Mouse (Mus musculus): Measurements from ENCODE around the gene Msmb.
A peak's percentile ranks its signal among the peaks of the same experiment; 100 is the strongest.
"Not testable (repeated sequence)": the region's sequence is repeated elsewhere in the genome, so short reads cannot be mapped to it uniquely, and the experiment has no call there.

Gene Msmb

GRCm38 (mm10) chr14:32141723-32142122 lies at the start of gene Msmb:
Gene Msmb (plus strand): TSS chr14:32142023.
- DNase-seq: no peak

GRCm38 (mm10) chr14:32093018-32093417 lies 48.8 kb upstream of the Msmb start:
- DNase-seq: no peak

- no peak for DNase-seq
These were observed 48.2 kb upstream of the Msmb start for GRCm38 (mm10) chr14:32093500-32094117.

- DNase-seq: no peak
These were observed 46.2 kb upstream of the Msmb start for GRCm38 (mm10) chr14:32095646-32096045.

- DNase-seq: no peak
These were observed 45.1 kb upstream of the Msmb start for GRCm38 (mm10) chr14:32096740-32097139.

DNA sequence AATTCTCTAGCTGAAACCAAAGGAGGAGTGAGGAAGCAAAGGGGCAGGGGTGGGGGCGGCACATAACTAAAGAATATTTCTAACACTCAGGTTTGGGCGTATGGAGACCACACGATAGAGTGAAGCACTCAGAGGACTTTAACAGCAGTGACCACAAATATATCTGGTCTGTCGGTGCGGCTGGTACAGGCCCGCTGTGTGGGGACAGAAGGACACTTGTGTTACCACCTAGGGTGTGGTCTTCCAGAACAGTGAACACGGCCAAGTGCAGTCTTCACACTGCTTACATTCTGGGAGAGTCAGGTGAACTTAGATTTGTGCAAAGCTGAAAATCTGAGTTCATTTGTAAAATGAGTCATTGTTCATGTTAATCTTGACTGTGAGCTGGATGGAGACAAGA lies 44.1 kb upstream of the Msmb start:
- no peak for DNase-seq

DNA sequence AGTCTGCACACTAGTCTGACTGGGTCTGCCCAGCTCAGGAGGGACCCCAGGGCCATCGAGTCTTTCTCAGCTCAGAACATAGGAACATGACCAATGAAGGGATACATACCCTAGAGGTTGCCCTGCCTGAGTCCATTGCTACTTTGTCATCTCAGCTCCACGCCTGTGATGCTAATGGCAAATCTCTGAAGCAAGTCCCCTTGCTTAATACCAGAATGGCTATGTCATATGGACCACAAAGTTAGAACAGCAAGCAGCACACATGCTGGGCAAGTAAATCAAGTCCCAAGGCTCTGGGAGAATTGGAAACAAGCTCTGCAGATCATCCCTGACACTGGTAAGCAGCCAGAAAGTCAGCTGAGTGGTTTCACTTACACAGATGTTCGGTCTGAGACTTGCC lies 42.9 kb upstream of the Msmb start:
- DNase-seq: no peak

DNA sequence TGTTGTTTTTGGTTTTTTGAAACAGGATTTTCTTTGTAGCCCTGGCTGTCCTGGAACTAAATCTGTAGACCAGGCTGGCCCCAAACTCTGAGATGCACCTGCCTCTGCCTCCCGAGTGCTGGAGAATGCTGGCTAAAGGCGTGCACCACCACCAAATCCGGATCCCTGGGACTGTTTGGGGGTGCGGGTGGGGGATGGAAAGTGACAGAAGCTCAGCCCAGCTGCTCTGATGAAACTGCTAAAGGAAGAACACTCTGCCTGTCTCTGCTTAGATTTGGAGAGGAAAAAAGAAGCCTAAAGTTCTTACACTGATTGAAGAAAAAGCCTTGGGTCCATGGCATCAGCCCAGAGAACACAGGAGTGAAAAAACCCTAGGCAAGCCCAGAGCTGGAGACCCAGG lies 38.3 kb upstream of the Msmb start:
- no peak for DNase-seq

DNA sequence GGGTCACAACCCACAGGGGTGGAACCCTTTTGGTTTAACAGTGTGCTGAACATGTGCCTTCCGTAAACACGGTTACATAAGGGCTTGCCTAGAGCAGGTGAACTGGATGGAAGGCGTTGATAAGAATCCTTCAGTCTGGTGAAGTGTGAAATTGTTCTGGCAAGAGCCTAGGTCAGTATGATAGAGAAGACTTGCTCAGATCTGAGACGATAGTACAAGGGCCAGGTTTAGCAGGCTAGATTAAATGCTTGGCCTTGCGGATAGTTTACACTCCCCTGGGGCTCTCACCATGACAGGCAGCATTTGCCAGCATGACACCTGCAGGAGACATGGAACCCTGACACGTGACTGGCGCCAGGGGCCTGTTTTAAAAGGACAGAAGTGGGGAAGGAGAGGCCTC lies 36.2 kb upstream of the Msmb start:
- peak; percentile 25 to 48 for DNase-seq

GRCm38 (mm10) chr14:32106911-32107310 lies 34.9 kb upstream of the Msmb start:
- no peak for DNase-seq

GRCm38 (mm10) chr14:32112124-32112523 lies 29.7 kb upstream of the Msmb start:
- DNase-seq: not testable (repeated sequence)

DNA sequence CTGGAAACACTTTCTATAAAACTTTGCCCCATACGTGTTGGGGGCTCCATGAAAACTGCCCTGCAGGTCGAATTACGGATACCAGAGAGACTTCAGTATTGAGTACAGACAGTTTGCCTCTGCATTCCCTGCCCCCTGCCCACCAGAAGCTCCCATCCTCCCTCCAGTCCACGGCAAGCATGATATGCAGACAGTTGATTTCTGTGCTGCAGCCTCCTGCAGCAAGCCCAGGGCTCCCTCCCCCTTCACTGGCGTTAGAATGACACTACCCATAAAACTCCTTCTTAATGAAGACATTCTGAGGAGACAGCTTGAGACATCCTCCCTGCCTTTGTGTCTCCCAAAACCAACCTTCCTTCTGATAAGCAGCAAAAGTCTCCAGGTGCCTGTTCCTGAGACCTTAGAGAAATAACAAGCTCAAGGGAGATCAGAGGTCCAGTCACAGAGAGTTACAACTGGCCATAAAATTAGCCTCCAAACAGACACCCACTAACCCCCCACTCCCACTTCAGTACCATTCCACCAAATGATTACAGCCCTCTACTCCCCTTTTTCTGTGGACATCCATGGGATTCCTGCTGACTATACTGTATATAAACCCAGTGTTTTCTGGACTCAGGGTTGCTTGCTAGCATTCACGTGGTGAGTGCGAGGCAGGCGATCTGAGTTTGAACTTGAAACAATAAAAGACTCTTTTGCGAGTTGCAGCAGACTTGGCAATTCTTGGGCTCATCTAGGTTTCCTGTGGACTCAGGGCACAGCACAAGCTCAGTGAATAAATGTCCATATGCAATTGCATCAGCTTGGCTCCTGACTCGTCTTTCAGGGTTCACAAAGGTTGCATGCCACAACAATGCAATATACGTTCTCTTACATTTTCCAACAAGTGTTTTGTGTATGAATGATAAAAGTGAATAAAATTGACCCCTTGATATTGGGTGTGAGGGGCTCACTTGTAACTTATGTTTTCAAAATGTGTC lies 20.6 kb upstream of the Msmb start:
- DNase-seq: no peak

DNA sequence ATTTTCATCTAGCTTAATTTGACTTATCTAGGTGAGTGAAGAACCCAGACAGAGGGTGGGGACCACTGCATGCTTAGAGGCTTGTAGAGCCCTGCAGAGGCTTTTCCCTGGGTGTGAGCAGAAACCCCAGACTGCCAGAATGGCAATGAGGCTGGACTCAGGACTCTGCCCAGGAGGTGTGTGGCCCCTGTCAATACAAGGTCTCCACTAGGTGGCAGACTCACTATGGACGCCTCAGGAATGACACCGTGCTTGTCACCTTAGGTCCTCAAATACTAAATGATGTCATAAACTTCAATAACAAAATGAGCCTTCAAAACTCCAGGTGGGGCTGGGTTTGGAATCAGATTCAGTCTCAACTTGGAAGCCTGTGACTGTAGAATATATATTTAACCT lies 19.9 kb upstream of the Msmb start:
- peak; percentile 63 to 73 for DNase-seq

DNA sequence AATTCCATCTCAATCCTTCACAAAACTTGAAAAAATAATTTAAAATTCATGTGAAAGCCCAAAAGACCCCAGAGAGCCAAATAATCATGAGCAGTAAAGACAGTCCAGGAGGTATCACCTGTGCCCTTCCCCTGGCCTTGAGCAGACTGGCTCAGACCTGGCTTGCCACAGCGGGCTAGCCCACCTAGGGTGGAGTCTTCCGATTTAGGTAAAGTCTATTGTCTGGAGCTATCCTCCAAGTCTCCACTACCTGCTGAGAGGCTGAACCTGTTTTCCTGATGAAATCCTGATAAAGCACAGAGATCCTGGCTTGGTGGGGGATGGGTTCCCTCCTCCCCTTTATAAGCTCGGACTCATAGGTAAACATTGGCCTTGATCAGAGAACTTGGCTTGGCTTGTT lies 17.6 kb upstream of the Msmb start:
- no peak for DNase-seq

DNA sequence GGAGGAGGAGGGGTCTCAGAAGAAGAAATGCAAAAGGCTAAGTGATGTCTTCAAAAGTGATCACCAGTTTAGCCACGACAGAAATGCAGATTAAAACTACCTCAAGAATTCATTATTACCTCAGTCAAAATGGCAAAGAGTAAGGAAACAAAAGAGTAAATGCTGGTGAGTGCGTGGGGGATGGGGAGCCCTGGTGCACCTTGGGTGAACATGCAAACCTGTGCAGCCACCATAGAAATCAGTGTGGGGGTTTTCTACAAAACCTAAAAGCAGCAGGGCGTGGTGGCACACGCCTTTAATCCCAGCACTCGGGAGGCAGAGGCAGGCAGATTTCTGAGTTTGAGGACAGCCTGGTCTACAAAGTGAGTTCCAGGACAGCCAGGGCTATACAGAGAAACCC lies 16.6 kb upstream of the Msmb start:
- DNase-seq: not testable (repeated sequence)

DNA sequence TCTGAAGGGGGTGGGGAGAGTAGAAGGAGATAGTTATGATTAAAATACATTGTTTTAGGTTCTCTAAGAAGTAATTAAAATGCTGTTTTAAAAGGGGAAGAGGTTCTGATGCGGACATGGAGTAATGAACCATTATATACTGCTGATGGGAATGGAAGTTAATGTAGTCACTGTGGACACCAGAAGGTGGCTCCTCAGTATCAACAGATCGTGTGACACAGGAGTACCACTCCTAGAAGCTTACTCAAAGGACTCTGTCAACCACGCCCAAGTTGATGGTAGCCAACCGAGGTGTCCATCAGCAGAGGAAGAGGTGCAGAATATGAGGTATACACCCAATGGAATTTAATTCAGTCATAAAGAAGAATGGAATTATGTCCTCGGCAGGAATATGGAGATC lies 13.4 kb upstream of the Msmb start:
- no peak for DNase-seq

GRCm38 (mm10) chr14:32131836-32132235 lies 10.0 kb upstream of the Msmb start:
- no peak for DNase-seq

DNA sequence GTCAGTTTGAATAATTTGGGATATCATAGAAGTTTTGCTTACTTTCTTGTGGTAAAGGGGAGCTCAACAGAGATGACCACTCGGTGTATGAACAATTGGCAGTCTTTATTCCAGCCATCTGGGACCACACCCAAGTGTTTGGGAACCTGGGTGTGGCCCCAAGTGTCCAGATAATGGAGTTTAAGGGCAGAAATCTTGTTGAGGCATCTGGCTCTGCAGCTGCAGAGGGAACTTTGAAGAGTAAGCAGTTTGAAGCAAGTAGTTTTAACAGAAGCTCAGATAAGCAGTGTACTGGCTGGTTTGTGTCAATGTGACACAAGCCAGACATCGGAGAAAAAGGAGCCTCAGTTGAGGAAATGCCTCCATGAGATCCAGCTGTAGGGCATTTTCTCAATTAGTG lies 7.5 kb upstream of the Msmb start:
- DNase-seq: no peak

GRCm38 (mm10) chr14:32136467-32136866 lies 5.4 kb upstream of the Msmb start:
- DNase-seq: not testable (repeated sequence)

- no peak for DNase-seq
These were observed 1.4 kb upstream of the Msmb start for GRCm38 (mm10) chr14:32140359-32140965.

DNA sequence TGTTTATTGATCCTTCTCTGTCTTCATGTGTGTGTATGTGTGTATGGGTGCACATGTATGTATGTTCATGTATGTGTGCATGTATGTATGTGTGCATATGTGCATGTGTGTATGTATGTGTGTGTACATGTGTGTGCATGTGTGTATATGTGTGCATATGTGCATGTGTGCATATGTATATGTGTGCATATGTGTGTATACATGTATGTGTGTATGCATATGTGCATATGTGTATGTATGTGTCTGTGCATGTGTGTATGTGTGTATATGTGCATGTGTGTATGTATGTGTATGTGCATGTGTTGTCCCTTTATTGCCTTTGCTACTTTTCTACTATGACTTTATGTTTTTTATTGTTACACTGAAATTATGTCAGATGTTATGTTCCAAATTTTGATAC lies 2.9 kb downstream of the Msmb start:
- DNase-seq: no peak

DNA sequence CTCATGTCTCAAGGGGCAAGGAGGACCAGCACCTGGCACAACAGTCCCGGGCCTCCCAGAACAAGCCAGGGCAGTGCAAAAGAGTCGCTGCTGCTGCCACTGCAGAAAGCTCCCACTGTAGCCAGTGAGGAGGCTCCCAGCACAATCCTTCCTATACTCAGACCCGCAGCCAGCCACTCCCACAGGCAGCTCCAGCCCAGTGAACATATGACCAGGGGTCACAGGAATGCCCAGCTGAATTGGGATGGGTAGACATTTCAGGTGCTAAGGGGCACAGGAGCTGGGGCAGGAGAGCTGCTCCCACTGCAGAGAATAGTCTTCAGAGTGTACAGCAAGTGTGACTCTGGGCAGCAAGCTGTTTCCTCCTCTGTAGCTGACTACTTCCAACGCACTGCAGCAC lies 3.6 kb downstream of the Msmb start:
- no peak for DNase-seq

- no peak for DNase-seq
These were observed 4.1 kb downstream of the Msmb start for GRCm38 (mm10) chr14:32145809-32146511.
